Comparison of ENCODE assay signal across 14 mouse cellular contexts in genomic region chr10:79671396-79672087, GRCm38 (mm10). TPM values are rescaled to one million over a fixed set of nuclear protein-coding genes. Genes with fewer than 3 reads are reported as not detected.
DNase-seq lines count a peak whose midpoint lies in the region; ATAC-seq and TF ChIP-seq lines count a peak whose summit lies in the region.
"Had no signal": no experiment of that assay in that cellular context is flagged by ENCODE, and none has a peak within 500 bp of the region (broad histone marks: within the 10 kb centered on the region; RNA-seq: fewer than 3 reads in every experiment).

No protein-coding gene starts in this region.

- no peak overlapping the region for H3K9ac ChIP-seq in liver, embryonic 11.5 days (ENCODE audit: low read depth, low read length)
- no peak overlapping the region for H3K9ac ChIP-seq in lung, postnatal 0 days (replicated peaks; ENCODE audit: low read depth)

- peaks cover 2% of the 10 kb centered on the region; the same call in 1 of the 2 replicates for H3K36me3 ChIP-seq in liver, embryonic 11.5 days (ENCODE audit: control insufficient read depth, insufficient read depth, low read length)
- no peaks in the 10 kb centered on the region for H3K36me3 ChIP-seq in lung, postnatal 0 days (ENCODE audit: insufficient read depth, low read length)

- peak; percentile 76 for DNase-seq in embryo, embryonic 10 days (ENCODE audit: low spot score)
- DNase-seq in embryo, embryonic 11 days, result no peak
- no peak for DNase-seq in liver, embryonic 11.5 days (ENCODE audit: low spot score)
- DNase-seq in liver, result no peak
- peak; percentile 63 for DNase-seq in ZHBTc4 (ENCODE audit: low read depth, low spot score)
- peak; percentile 39 for DNase-seq in mesoderm, embryonic 11.5 days (ENCODE audit: low read depth, low spot score)
- no peak for DNase-seq in urinary bladder, postnatal 4 days (ENCODE audit: low spot score in 2 of 2)
- DNase-seq in lung, postnatal 0 days (ENCODE audit: low spot score), result no peak
- DNase-seq: adrenal gland, postnatal 36 days had no signal

- H3K27ac ChIP-seq in liver, embryonic 11.5 days (ENCODE audit: low read depth, low read length), result no peak overlapping the region
- no peak overlapping the region for H3K27ac ChIP-seq in lung, postnatal 0 days (ENCODE audit: low read length)

- H3K4me2 ChIP-seq in liver, embryonic 11.5 days, result 0 out of 2 replicates have a peak overlapping the region, but pooled peaks have one; percentile 17
- H3K4me2 ChIP-seq in lung, postnatal 0 days (replicated peaks; ENCODE audit: low read depth, low read length), result no peak overlapping the region

- H3K4me1 ChIP-seq in liver, embryonic 11.5 days (replicated peaks; ENCODE audit: control insufficient read depth, insufficient read depth, low read length), result peaks cover 10% of the 10 kb centered on the region
- peaks cover 10% of the 10 kb centered on the region; the same call in 1 of the 2 replicates for H3K4me1 ChIP-seq in lung, postnatal 0 days (ENCODE audit: insufficient read depth, low read depth, low read length)

- no peak for TF ChIP-seq EP300 in lung, postnatal 0 days (IDR thresholded peaks at IDR 0.05)

- no peak for ATAC-seq in liver, embryonic 11.5 days (replicated peaks; ENCODE audit: low FRiP score)
- ATAC-seq in lung, postnatal 0 days, result no peak

- WGBS in liver, embryonic 11.5 days, result 67% methylated on average over 6 of the region's 6 CpGs
- WGBS in lung, postnatal 0 days, result 59% methylated on average over 6 of the region's 6 CpGs

- no peak overlapping the region for H3K4me3 ChIP-seq in liver, embryonic 11.5 days (ENCODE audit: low read depth, low read length)
- no peak overlapping the region for H3K4me3 ChIP-seq in lung, postnatal 0 days (ENCODE audit: low read depth, low read length)

- H3K9me3 ChIP-seq in liver, embryonic 11.5 days (ENCODE audit: control insufficient read depth, low read length), result no peaks in the 10 kb centered on the region
- H3K9me3 ChIP-seq in lung, postnatal 0 days (ENCODE audit: low read length), result no peaks in the 10 kb centered on the region

- H3K27me3 ChIP-seq in liver, embryonic 11.5 days (replicated peaks; ENCODE audit: control insufficient read depth, insufficient read depth, low read length), result no peaks in the 10 kb centered on the region
- H3K27me3 ChIP-seq in lung, postnatal 0 days (replicated peaks; ENCODE audit: insufficient read depth, low read length), result no peaks in the 10 kb centered on the region

- TF ChIP-seq CTCF in lung, postnatal 0 days (IDR thresholded peaks at IDR 0.05), result no peak

RNA-seq across cellular contexts. Expression of gene Tpgs1, which starts 2.4 kb away (rescaled TPM):
- 48.5 and 50.5 TPM in 2 replicates for polyA plus RNA-seq in liver, embryonic 11.5 days (2014; fragmentation: Nextera tagmentation; extraction: Ambion mirVana)
- polyA plus RNA-seq in lung, postnatal 0 days (2015; fragmentation: Nextera tagmentation; extraction: Ambion mirVana), result 64.6 and 71.2 TPM in 2 replicates

RNA-seq across cellular contexts. Expression of gene Madcam1, which starts 7.2 kb away (rescaled TPM):
- polyA plus RNA-seq in liver, embryonic 11.5 days (2014; fragmentation: Nextera tagmentation; extraction: Ambion mirVana), result 1.1 and 1.4 TPM in 2 replicates
- not detected in 2 replicates for polyA plus RNA-seq in lung, postnatal 0 days (2015; fragmentation: Nextera tagmentation; extraction: Ambion mirVana)
- polyA plus RNA-seq: C2C12; cerebellum, adult 2 months; liver, adult 2 months; testis, adult 2 months had no signal

RNA-seq across cellular contexts. Expression of gene Cdc34, which starts 10.5 kb away (rescaled TPM):
- 213 and 236 TPM in 2 replicates for polyA plus RNA-seq in liver, embryonic 11.5 days (2014; fragmentation: Nextera tagmentation; extraction: Ambion mirVana)
- polyA plus RNA-seq in lung, postnatal 0 days (2015; fragmentation: Nextera tagmentation; extraction: Ambion mirVana), result 52.7 and 64.3 TPM in 2 replicates

RNA-seq across cellular contexts. Expression of gene Gzmm, which starts 17.3 kb away (rescaled TPM):
- 0.16 and 0.45 TPM in 2 replicates for polyA plus RNA-seq in liver, embryonic 11.5 days (2014; fragmentation: Nextera tagmentation; extraction: Ambion mirVana)
- 0.57 and 0.69 TPM in 2 replicates for polyA plus RNA-seq in lung, postnatal 0 days (2015; fragmentation: Nextera tagmentation; extraction: Ambion mirVana)

RNA-seq across cellular contexts. Expression of gene Odf3l2, which starts 26.0 kb away (rescaled TPM):
- polyA plus RNA-seq in liver, embryonic 11.5 days (2014; fragmentation: Nextera tagmentation; extraction: Ambion mirVana), result not detected in 2 replicates
- polyA plus RNA-seq in lung, postnatal 0 days (2015; fragmentation: Nextera tagmentation; extraction: Ambion mirVana), result not detected in 2 replicates
- polyA plus RNA-seq: C2C12; cerebellum, adult 2 months; liver, adult 2 months; small intestine, adult 2 months; testis, adult 2 months had no signal

Comparison
In these comparisons a context has a peak if more than half of its experiments do, and no peak if none do; other contexts are left out.
1. DNase-seq: peak in embryo, embryonic 10 days (single experiment), ZHBTc4 (single experiment) and mesoderm, embryonic 11.5 days (single experiment); none in embryo, embryonic 11 days (single experiment), liver, embryonic 11.5 days (single experiment), liver (single experiment), urinary bladder, postnatal 4 days (0 of 2) and lung, postnatal 0 days (single experiment).